Mouse (Mus musculus) left cerebral cortex, postnatal 10 days (tissue): ENCODE results near the gene Rabgef1. TPM values are rescaled to one million over a fixed set of nuclear protein-coding genes. Genes with fewer than 3 reads are reported as not detected.
A peak's percentile ranks its signal among the peaks of the same experiment; 100 is the strongest.

Experiments
- DNase-seq, 2 experiments: peaks; one replicate each; pipeline ENCODE4 v3.0.0; 2021 to 2022; ENCODE audit warnings: low spot score in 2 of 2, mixed read lengths in 1 of 2; ENCODE audit errors: extremely low spot score in 1 of 2
- intact Hi-C: fragments of 180-260 bp; cut with DNase I; formaldehyde crosslinking; loops from one replicate; pipeline ENCODE4 v1.15.1; 2025
- total RNA-seq, 2 experiments: library from RNA; stranded (reverse); gene quantifications; 2 replicates each; pipeline ENCODE4 v1.2.3; 2021

The Rabgef1 gene
- total RNA-seq, 2 experiments from 2014 or later: 41.4 to 42.8 TPM

DNA sequence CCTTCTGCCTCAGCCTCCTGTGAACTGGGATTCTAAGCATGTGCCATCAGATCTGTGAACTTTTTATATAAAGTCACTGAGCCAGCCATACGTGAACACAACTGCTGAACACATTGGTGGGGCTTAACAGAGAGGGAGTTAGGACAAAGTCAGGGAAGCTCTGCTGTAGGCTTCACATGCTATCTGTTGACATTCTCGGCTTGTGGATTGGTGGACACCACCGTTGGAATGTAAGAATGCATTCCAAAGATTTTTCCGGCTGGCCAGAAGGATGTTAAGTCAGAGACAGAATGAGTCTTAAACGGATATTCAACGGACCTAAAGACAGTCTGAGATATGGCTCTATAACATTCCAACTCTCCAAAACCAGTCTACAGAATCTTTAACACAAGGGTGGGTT is 2.5 kb upstream of the Rabgef1 start:
- intact Hi-C loops: no loop called here
- no peak for DNase-seq

DNA sequence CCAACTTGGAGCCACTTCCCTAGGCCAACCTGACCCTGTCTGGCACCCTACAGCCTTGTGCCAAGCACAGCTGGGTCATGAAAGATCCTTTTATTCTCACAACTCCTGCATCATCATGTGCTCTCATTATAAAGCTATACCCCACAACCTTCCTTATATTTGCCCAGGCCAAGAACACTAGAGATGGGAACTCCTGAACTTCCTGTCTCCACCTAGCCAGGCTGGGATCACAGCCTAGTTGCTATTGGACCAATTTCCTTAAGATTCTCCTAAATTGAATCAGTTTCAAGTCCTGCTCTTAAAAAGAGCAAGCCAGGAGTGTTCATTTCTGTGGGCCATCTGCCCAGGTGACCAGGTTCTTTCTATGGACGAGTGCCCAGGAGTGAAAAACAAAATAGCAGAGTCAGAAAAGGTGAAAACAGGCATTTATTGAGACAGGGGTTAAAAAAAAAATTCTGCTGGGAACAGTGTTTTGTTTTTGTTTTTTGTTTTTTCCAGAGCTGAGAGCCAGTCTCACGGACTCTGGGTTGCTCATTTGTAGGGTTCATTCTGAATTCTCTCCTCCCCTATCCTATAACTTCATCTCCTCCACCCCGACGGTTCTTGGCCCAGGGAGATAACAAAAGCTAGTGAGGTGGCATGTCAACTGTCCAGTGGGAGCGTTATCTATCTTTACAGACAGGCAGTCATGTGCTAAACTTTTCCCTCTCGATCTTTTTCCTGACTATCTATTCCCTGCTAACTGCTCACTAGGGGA is 754 bp upstream of the Rabgef1 start:
- intact Hi-C loops: loop anchor here (10.0 kb wide), 1 partner anchor 986 kb away; no protein-coding TSS in a partner anchor
- DNase-seq: no peak

DNA sequence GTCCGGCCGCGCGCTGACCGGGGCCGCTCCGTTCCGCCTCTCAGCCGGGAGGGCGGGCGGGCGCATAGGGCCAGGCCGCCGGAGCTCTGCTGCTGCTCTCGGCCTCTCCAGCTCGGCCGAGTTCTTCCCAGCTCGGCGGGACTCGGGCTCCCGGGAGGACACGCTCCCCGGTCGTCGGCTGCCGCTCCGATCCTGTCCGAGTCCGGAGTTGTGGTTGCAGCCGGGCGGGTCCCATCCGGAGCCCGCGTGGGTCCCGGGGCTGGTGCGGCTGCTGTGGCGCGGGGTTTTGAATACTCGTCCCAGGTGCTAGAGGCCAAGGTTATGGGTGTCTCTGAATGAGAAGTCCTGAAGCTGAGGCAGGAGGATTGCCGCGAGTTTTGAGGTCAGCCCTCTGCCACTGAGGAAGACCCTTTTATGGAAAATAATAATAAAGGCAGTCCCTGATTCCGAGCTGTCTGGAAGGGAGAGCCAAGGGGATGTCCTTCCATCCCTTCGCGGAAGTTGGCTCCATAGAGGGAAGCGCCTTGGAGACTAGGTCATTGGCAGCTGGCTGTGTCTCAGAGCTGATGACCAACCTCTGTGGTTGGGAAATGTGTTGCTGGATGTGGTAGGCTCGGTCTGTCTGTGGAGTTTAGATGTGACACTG is 481 bp downstream of the Rabgef1 start:
- DNase-seq: peak; percentile 29 to 79
- intact Hi-C loops: loop anchor here (10.0 kb wide), 1 partner anchor 987 kb away; no protein-coding TSS in a partner anchor

DNA sequence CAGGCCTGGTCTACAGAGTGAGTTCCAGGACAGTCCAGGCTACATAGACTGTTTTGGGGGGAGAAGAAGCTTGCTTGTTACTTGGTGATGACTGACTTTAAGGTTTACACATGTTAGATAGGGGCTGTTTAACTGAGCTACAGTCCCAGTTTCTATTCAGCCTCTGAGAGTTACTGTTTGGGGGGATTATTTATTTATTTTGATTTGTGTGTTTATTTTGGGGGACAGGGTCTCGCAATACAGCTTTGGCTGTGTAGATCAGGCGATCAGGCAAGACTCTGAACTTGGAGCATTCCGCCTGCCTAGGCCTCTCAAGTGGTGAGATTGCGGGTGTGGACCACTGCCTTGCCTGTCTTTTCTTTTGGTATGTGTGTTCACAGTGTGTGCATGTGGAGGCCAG is 1.4 kb downstream of the Rabgef1 start:
- intact Hi-C loops: loop anchor here (10.0 kb wide), 1 partner anchor 988 kb away; no protein-coding TSS in a partner anchor
- no peak for DNase-seq

DNA sequence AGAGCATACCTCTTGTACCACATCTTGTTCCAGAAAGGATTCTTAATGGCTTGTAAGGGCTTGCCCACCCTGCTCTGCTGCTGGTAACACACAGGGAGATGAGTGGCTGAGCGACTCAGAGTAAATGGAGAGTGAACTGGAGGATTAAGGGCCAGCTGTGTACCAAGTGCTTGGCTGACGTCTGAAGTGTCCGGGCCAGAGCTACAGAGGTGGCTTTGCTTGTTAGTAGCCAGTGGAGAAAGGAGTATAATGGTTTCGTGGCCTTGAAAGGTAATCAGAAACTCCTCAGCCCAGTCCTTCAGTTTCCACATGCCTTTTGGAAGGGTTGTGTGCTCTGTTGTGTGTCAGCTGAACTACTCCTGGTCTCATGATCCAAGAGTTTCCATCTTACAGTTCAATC is 6.3 kb downstream of the Rabgef1 start:
- DNase-seq: no peak
- intact Hi-C loops: loop anchor here (10.0 kb wide), 1 partner anchor 993 kb away; no protein-coding TSS in a partner anchor

DNA sequence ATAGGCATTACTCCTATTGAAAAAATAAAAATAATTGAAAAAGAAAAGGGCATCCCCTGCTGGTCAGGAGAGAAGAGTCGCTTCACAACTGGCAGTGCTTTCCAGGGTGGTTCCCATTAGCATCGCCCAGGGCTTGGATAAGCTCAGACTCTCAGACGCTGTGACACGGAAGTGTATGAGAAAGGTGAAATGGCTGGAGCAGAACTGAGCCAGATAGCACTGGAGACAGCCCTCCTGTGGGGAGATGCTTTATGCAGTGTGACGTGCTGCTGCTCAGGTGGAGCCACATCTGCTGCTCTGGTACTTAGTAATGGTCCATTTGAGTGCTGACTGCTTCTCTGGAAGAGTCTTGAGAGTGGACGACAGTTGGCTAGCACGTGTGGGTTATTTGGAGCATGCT is 8.8 kb downstream of the Rabgef1 start:
- intact Hi-C loops: loop anchor here (5.0 kb wide), 1 partner anchor 37 kb away; the partner anchor contains the start of gene Tmem248
- DNase-seq: no peak

- DNase-seq: no peak
- intact Hi-C loops: loop anchor here (5.0 kb wide), 1 partner anchor 35 kb away; the partner anchor contains the start of gene Tmem248
These were observed 10.3 kb downstream of the Rabgef1 start for GRCm38 (mm10) chr5:130181740-130182540.

GRCm38 (mm10) chr5:130182541-130182821 is 10.9 kb downstream of the Rabgef1 start:
- DNase-seq: no peak
- intact Hi-C loops: loop anchor here (5.0 kb wide), 1 partner anchor 35 kb away; the partner anchor contains the start of gene Tmem248

DNA sequence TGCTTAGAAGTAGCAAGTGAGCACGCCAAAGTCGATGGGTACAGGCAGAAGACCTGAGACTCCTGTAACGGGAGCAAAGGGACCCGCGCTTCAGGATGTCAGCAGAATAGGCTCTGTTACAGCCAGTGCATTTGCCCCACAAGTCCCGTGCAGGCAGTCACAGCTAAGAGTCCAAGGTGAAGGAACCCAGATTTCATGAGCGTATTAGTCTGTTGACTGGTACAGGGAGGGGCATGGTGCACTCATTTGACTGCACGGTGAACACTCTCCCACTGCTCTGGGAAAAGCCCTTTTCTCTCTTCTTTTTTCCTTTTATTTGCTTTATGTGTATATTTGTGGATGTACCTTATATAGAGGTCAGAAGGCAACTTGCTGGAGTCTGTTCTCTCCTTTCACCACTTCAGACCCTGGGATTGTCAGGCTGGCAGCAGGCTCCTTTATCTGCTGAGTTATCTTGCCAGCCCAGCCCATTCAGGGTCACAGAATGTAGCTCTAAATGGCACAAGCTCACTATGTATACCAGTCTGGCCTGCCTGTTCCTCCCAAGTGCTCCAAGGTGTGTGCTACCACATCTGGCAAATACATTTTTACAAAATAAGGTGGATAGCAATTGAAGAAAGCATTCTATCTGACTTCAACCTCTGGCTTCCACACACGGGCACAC is 12.7 kb downstream of the Rabgef1 start:
- DNase-seq: no peak
- intact Hi-C loops: loop anchor here (5.0 kb wide), 1 partner anchor 33 kb away; the partner anchor contains the start of gene Tmem248

GRCm38 (mm10) chr5:130185312-130185711 is 13.7 kb downstream of the Rabgef1 start:
- intact Hi-C loops: no loop called here
- no peak for DNase-seq

- peak in 1 of 2 experiments; percentile 26 for DNase-seq
- intact Hi-C loops: no loop called here
These were observed 15.8 kb downstream of the Rabgef1 start for GRCm38 (mm10) chr5:130187383-130187782.

- intact Hi-C loops: no loop called here
- no peak for DNase-seq
These were observed 19.3 kb downstream of the Rabgef1 start for GRCm38 (mm10) chr5:130190909-130191308.

GRCm38 (mm10) chr5:130191865-130192264 is 20.3 kb downstream of the Rabgef1 start:
- DNase-seq: no peak
- intact Hi-C loops: no loop called here

DNA sequence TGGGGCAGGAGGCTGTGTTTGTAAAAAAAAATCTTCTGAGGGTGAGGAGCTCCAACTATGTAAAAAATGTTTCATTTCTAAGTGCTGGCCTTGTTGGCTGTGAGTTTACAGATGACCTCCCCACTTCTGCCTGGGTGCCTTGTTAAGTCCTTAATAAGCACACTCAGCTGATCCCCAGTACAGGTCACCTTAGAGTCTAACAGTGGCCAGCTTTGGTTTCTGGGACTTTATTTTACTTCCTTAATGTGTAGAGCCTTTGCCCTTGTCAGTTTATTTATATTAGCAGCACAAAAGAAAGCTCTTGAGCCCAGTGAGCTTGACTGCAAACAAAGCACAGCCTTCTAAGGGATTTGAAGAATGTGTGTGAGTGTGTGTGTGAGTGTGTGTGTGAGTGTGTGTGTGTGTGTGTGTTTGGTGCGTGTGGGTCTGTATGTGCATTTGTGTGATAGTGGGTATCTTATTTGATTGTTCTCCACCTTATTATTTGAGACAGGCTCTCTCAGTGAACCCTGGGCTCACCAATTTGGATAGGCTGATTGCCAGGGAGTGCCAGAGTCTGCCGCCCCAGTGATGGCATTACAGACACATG is 20.9 kb downstream of the Rabgef1 start:
- DNase-seq: no peak
- intact Hi-C loops: no loop called here

DNA sequence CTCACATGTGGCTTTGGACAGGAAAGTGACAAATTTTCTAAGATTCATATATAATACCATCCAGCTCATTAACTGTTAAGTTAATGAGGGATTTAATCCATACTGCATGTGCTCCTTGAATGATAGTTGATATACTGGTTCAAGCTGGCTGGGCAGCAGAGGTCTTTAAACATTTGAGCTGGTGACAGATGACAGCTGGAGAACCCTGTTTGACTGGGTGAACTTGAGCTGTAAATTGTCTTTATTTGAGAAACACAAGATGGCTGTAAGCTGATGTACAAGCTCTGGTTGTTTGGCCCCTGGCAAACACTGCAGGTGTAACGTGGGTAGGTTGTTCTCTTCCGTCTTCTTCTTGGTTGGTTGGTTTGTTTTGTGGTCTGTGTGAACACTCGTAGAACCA is 22.2 kb downstream of the Rabgef1 start:
- no peak for DNase-seq
- intact Hi-C loops: no loop called here

DNA sequence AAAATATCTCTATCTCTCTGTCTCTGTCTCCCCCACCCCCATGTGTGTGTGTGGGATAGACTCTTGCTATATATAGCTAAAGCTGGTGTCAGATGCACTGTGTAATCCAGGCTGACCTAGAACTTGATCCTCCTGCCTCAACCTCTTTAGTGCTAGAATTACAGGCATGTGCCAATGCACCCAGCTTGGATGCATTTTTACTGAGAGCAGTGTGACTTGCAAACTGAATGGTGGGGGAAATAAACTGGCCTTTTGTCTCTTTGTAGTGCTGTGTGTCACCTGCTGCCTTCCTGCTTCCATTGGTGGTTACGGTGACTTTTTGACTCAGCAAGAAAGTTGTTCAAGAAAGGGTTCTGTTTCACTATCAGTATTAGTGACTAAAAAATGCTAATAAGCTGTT is 24.7 kb downstream of the Rabgef1 start:
- no peak for DNase-seq
- intact Hi-C loops: no loop called here

DNA sequence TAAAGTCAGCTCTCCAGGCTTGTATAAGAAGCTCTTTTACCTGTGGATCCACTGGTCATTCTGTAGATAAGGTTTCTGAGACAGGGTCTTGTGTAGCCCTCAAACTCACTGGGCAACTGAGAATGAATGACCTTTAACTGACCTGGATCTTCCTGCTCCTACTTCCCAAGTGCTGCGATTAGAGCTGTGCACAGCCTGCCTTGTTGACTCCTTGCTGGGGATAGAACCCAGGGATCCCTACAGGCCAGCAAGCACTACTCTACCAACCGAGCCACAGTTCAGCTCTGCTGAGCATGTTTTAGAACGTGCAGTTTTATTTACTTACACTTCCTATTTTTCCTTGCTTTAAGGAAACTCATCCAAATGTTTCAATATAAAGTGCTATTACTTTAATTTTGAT is 25.9 kb downstream of the Rabgef1 start:
- intact Hi-C loops: no loop called here
- DNase-seq: no peak

GRCm38 (mm10) chr5:130197981-130198380 is 26.4 kb downstream of the Rabgef1 start:
- DNase-seq: no peak
- intact Hi-C loops: no loop called here
